Mouse (Mus musculus) MN1 (cell line): ENCODE data around the gene Parvb.

Experiments
- DNase-seq: peaks from one replicate; pipeline ENCODE4 v3.0.0-alpha.2; 2016; ENCODE audit warnings: low spot score

The Parvb gene

DNA sequence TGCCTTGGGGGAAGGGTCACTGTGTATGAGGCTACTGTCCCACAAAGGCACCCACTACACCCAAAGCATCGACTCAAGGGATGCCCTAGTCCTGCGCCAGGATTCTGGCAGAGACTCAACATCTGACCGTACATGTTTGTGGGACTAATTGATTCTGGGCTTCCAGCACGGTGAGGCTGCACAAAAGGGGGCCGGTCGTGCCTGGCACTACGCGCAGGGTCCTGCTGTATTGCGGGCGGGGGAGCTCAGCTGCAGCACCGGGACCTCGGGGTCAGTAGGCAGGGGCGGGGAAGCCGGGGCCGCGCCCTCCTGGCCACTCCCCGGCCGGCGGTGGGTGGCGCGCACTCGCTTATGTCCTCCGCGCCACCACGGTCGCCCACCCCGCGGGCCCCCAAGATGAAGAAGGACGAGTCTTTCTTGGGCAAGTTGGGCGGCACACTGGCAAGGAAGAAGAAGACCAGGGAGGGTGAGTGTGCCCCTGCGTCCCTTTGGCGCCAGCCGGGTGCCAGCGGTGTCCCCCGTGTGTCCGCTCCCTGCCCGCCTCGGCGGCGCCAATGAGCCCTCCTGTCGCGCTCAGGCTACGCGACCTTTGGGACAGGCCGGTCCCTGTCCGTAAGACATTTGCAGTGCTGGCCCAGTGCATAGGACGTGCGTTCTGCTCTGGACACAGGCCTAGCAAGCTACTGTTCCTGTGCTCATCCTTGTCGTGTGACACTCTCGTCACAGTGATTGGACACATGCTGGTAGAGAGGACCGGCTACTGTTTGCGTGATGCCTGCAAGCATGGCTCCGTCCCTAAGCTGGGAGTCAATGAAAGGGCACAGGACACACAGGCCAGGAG, at the start of gene Parvb:
Parvb (plus strand) TSS at position 323 of the 841 bp plus-strand sequence.
- peak; percentile 65 for DNase-seq

DNA sequence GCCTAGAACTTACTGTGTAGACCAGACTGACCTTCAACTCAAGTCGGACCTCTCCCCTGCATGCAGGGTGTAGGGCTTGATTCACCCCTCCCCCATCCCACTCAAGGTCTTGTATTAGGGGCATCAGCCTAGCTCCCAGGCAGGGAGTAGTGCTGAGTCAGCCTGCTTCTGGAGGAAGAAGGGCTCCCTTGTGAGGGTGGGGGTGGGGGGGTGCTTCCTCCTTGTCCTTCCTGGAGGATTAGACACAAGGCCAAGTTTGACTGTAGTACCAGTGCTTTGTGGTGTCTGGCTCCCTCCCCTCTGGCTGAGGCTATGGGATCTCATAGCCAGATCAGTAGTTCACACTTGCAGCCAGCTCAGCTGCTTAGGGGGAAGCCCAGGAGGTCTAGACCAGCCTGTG, 47.9 kb upstream of the Parvb start:
- no peak for DNase-seq

DNA sequence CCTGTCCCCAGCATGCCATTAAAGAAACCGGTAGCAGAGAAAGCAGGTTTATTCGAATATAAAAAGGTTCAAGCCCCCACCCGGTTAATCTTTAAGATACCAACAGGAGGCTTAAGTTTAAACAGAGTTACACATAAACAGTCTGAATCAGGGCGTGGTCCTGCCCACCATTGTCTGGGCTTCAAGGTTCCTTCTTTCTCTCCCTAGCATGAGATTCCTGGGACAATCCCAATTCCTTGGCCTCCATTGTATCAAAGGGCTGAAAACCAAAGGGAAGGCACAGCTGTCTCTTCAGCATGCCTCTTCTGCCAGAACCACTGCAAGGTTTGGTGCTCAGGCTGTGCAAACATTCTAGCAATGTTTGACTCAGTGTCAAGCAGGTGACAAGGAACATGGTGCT, 45.6 kb upstream of the Parvb start:
- no peak for DNase-seq

DNA sequence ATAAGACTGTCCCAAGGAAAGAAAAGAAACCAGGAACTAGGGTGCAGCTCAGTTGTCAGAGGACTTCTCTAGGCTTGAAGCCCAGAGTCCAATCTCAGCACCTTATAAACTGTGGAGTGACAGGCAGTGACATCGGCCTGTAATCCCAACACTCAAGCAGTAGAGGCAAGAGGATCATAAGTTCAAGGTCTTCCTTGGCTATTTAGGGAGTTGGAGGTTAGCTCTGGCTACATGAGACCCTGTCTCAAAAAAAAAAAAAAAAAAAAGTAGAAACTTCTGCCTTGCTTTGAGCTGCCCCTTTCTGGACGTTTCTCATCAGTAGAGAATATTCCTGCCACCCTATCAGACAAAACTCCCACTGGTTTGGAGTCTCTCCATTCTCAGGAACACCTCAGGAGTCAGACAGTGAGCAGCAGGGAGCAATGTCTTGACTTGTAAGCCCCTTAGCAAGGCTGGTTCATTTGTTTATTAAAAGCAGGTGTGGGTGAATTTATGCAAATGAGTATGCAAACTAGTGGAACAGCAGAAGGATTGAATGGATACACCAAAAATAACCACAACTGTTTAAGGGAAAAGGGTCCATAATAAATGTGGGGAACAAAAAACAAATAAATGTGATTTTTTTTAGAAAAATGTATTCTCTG, 42.8 kb upstream of the Parvb start:
- DNase-seq, result no peak

DNA sequence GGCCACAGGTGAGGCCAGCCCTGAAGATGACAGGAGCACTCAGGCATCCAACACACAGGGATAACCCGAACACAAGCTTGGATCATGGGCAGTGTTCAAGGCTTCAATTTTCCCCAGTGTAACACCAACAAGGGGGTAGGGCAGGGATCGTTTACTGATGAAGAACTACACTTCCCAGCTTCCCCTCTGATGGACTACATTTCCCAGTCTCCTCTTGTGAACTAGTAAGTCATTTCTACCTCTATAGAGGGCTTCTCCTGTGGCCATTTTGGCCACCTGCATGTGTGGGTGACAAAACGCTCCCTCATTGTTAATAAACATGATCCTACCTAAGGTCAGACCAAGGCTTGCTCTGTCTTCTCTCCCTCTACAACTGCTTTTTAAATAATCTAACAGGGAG, 42.0 kb upstream of the Parvb start:
- DNase-seq, result peak; percentile 33

DNA sequence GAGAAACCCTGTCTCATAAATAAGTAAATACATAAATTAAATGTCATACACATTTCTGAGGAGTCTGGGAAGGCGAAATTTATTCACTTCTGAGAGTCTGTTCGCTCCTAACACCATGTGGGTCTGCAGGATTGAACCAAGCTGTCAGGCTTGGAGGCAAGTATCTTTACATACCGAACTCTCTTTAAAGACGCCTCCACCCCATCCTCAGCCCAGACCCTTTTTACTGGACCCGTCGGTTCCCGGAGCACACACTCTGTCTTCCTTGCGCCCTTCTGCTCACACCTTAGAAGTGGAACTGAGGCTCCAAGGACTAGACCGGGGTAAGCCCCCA, 40.2 kb upstream of the Parvb start:
- no peak for DNase-seq

DNA sequence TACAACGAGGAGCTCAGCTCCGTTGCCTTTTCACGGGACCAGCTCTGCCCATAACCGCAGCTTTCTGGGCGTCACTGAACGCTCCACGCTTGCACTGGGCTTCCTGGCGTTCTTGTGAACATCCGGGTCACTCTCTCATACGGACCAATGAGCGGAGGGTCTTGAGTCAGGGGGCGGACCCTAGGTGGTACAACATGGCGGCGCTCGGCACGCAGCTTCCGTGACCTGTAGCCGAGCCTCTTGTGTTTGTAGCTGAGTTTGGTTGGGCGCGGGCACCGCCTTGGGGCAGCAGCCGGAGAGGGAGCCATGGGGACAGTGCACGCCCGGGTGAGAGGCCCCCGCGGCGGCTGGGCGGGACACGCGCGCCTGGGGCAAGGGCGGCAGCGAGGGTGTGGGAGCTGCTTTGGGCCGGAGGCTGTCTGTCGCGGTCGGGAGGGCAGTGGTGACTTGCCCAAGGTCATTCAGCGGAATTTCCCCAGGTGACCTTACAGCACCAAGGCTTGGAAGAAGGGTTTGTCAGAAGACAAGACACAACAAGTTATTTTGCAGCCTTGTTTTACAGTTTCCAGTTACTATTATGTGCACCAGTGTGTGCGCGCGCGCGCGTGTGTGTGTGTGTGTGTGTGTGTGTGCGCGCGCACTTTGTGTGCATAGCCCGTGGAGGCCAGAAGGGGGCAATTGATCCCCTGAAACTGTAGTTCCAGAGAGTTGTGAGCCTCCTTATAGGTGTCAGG, 39.6 kb upstream of the Parvb start, which contains the start of gene Samm50:
Samm50 (plus strand) TSS at position 184 of the 734 bp plus-strand sequence.
- peak; percentile 97 for DNase-seq

DNA sequence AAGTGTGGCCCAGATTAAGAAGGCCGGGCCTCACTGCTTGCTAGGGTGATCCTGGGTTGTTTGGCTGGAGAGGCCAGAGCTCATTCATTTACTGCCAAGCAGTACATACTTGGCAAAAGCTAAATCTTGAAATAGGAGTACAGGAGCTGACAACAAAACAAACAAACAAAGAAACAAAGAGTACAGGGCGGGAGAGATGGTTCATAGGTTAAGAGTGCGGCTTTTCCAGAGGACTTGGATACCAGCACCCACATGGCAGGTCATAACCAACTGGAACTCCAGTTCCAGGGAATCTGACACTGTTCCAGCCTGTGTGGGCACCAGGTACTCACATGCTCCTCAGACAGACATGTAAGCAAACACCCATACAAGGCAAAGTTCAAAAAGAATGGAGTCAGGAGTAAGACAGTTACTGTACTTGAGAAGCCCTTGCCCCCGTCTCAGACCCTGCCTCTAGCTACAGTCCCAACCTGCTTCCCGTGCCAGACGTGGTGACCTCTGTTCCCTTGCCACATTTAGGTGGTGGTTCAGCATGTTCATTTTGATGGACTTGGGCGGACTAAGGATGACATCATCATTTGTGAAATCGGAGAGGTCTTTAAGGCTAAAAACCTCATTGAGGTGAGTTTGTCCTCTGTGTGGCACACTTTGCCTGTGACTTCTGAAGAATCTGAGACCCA, 35.2 kb upstream of the Parvb start:
- no peak for DNase-seq

DNA sequence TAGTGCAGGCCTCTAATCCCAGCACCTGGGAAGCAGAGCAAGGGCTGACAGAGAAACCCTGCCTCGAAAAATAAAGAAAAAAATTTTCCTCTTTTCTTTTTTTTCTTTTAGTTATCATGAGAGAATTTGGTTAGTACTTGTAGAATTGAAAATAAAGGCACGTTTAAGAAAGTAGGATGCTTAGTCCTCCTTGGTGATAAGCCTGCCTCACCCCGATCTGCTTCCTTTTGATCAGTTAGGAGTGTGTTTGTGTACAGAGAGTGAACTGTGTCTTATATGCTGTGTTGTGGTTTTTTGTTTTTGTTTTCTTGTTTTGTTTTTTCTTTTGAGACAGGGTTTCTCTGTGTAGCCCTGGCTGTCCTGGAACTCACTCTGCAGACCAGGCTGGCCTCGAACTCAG, 24.5 kb upstream of the Parvb start:
- no peak for DNase-seq

DNA sequence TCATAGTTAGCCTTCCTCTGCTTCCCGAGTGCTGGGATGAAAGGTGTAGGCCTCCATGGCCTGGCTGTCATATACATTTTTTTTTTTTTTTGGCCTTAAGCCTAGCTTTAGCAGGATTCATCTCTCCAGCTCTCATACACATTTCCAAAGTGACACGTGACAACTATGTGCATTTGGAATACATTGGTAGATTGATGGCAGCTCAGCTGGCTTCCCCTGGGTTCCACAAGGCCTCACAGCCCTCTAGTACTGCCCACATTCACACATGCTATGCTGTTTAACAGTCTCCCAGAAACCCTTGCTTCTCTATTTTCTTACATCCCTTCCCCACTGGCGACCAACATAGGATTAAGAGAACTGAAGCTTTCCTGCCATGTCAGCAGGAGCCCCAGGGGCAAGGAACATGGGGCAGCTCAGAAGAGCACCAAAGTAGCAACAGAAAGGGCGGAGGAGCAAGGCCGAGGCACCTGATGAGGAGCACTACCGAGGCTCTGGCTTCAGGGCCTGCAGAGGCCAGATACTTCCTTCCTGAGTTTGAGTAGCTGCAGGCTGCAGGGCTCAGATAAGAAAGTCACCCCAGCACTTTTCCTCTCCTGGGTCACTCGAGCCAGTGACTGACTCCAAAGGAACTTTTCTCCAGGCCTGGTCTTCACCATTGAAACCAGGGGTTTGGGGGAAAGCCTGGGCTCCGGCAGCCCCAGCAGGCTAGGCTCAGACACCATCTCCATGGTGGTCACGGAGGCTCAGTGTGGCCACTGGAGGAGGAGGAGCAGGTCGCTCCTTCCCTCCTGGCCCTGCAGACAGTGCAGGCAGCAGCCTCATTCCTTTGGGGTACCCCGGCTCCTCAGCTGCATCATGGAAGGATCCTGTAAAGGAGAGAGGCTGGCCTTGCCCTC, 22.1 kb upstream of the Parvb start:
- no peak for DNase-seq

DNA sequence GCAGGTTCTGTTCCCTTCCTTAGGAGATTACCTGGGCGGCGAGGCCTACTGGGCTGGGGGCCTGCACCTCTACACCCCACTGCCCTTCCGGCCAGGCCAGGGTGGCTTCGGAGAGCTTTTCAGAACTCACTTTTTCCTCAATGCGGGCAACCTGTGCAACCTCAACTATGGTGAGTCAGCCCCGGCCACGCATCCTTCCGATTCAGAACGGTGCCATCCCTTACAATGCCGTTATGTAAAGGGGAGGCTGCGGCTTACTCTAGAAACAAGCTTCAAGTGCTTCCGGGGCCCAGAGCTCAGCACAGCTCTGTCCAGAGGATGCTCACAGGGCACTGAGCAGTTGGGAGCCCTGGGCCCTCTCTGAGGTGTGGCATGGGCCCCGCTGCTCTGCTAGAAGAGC, 21.4 kb upstream of the Parvb start:
- DNase-seq, result no peak

DNA sequence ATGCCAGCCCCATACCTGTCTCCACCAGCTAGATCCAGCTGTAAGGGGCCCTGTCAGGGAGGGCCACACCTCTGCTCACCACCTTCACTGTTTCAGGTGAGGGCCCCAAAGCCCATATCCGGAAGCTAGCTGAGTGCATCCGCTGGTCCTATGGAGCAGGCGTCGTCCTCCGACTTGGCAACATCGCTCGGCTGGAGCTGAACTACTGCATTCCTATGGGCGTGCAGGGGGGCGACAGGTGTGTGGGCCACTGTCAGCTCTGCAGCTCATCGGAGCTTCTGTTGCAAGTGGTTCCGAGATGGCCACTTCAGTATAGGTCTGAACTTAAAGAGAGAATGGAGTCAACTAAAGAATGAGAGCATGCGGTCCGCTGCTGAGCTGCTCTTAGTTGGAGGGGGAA, 20.9 kb upstream of the Parvb start:
- DNase-seq, result no peak

DNA sequence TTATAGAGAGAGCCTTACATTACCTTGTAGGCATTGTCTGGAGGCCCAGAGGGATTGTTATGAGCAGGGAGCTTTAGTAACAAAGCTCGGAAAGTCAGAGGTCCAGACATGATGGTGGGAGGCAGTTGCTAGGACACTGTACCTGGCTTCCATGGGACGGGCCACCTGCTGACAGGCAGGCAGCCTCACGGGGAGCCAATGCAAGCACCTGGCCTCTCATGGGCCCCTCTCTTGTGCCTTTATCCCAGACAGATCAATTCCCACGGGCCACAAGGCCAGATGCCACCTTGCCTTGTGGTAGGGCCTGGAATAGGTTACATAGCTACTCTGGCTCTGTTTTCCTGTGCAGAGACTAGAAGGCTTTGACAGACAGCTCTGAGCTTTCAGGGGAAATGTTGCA, 20.3 kb upstream of the Parvb start:
- DNase-seq, result peak; percentile 33

DNA sequence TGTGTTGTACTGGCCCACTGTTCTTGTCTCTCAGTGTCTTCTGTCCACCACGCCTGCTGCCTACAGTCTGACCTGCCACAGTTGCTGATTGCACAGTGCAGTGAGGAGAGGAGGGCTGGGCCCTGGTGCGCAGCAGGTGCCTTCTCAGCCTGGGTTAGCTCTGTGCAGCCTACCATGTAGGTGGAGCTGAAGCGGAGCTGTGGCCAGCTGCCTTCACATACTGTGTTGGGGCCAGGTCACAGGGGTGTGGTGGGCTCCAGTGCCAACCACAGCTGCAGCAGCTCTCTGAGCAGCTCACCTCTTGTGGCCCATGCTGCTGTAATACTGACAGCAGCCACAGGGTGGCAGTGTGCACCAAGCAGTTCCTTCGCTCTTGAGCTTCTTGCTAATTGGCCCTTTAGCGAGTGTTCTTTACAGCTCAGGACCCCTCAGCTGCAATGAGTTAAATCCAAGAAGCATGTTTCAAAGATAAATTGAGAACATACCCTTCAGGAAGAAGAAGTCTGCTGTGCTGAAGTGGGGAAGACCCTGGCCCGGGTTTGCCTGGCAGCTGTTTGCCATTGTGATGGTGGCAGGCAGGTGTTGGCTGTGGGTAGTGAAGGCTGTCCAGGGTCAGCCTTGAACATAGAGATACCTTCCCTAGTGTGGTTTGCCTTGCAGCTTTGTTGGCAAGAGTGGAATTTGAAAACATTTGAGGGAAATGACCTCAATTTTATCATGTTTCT, 19.6 kb upstream of the Parvb start:
- DNase-seq, result peak; percentile 93

DNA sequence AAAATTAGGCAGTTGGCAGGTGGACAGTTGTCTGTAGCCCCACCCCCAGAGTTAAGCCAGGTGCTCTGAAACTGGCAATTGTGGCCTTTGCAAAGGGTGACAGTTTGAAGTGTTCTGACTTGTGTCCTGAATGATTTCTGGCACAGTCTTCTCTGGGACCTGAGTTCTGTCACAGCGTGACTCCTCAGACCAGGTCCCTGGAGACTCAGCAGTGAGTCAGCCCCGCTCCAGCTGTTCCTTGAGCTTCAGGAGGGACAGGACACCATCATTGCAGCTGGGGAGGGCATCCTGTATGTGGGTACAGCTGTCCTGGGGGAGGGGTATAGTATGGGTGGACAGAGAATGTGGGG, 19.1 kb upstream of the Parvb start:
- DNase-seq, result peak; percentile 82

DNA sequence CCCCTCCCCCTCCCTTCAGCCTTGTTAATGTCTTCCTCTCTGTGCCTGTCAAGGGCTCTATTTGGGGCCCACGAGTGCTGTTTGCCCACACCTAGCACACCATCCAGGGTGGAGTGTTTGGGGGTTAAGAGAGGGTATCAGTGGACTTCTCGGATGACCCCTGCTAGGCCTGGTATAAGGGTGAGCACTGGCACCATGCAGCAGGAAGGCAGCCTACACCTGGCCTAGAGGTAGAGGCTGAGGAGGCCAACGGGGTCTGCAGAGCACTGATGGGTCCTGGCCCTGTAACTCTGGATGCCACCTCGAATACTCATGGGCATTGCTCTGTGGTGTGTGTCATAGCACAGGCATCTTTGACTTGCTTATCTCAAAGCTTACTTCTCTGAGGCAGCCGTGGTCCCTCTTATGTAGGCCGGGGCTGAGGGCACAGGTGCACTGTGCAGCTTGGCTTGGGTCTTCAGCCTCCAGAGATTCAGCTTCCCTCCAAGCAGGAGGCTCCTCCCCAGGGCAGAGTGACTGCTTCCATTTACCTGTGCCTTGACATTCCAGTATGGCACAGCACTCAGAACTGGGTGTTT, 18.6 kb upstream of the Parvb start:
- DNase-seq, result no peak

DNA sequence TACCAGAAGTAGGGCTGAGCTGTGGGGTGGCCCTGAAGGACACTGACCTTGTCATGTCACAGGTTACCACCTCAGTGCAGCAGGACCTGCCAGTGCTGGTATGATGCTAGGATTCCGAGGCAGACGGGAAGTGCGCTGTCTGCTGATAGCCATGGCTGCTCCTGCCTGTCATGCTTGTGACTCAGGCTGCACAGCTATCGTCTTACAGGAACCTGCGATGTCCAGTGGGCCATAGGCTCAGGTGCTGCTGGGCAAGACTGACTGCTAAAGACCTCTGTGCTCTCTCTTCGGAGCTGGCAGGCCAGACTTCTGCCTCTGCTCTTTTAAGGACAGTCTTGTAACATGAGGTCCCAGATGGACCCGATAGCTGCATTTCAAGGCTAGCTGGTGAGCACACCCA, 17.4 kb upstream of the Parvb start:
- DNase-seq, result no peak

DNA sequence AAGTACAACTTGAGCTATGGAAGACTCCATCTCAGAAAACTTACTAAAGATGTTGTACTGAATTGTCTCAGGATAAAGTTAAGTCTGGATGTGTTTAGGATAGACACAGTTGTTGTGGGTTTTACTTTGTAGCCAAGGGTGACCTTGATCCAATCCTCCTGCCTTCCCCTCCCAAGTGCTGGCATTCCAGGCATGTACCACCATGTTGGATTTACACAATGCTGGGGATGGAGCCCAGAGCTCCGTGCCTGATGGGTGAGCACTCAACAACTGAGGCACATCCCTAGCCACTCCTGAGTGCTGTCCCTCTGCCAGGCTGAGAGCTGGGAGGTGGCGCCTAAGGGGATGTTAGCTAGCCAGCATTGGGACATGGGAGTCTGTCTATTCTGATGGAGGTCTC, 16.6 kb upstream of the Parvb start:
- no peak for DNase-seq

DNA sequence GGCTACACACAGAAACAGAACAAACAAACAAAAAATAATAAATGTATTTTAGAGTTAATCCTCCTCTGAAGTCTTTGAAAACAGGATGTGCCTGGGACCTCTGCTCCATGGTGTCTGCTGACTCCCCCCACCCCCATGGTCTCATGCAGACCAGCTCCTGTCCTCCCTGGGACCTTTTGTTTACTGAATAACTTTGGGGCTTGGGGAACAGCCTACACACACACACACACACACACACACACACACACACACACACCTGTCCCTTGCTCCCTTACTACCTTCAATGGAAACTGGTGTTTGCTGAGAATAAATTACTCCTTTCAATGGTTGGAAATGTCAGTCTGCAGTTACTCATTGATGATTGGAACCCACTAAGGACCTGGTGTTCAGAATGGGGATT, 15.8 kb upstream of the Parvb start:
- DNase-seq, result no peak

DNA sequence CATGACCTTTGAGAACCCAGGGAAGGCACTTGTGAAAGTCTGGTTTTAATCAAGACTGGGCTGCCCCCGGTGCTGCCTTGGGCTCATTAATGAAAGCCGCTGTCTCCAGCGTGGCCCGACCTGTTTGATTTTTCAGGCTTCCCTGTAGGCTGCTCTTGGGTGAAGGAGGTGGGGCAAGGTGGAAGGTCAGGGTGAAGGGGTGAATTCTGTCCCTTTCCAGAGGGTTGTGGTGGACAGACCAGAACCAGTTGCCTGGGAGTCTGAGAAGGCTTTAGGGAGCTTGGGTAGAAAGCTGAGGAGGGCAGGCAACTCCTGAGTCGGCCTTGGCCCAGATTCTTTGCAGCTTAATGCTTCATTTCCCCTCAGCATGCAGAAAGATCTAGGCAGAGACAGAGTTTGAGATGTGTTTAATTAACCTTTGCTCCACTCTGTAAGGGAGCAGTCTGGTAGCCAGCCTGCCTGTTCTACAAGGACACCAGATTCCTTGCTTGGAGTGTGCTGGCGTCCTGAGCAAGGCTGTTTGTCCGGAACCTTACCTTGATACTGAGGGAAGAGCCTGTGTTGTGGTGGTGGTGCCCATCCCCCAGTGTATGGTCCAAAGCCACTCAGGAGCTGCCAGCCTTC, 15.3 kb upstream of the Parvb start:
- no peak for DNase-seq
